Mouse (Mus musculus) hindbrain, embryonic 14.5 days (tissue): ENCODE data around the gene Ddah1. TPM values are rescaled to one million over a fixed set of nuclear protein-coding genes. Genes with fewer than 3 reads are reported as not detected.

Experiments used
- ATAC-seq: fragments of 200-750 bp; cut with Nextera tagmentation; 2 replicates; pipeline ENCODE4 v1.8.0; 2017; ENCODE audit warnings: moderate number of reproducible peaks, mild to moderate bottlenecking, moderate TSS enrichment, moderate library complexity; ENCODE audit not compliant: low FRiP score
- DNase-seq: peaks from one replicate; pipeline ENCODE4 v3.0.0-alpha.2; 2015; ENCODE audit warnings: low spot score
- H3K27ac ChIP-seq: fragments of 300-500 bp; sonication (generic); 2 replicates; pipeline ENCODE4 v1.5.1; 2014; ENCODE audit warnings: mild to moderate bottlenecking, moderate library complexity
- H3K27me3 ChIP-seq: fragments of 300-500 bp; sonication (generic); 2 replicates; pipeline ENCODE4 v1.6.1; 2014; ENCODE audit warnings: mild to moderate bottlenecking, low read length, mixed read lengths; ENCODE audit not compliant: control insufficient read depth, insufficient read depth
- H3K36me3 ChIP-seq: fragments of 300-500 bp; sonication (generic); replicated peaks from 2 replicates; pipeline ENCODE4 v1.6.1; 2014; ENCODE audit not compliant: control insufficient read depth, insufficient read depth
- H3K4me1 ChIP-seq: fragments of 300-500 bp; sonication (generic); replicated peaks from 2 replicates; pipeline ENCODE4 v1.6.1; 2014; ENCODE audit warnings: antibody characterized with exemption, low read length, mixed read lengths; ENCODE audit not compliant: control insufficient read depth, insufficient read depth
- H3K4me2 ChIP-seq: fragments of 300-500 bp; sonication (generic); replicated peaks from 2 replicates; pipeline ENCODE4 v1.6.1; 2014; ENCODE audit warnings: mild to moderate bottlenecking, moderate library complexity
- H3K4me3 ChIP-seq: fragments of 300-500 bp; sonication (generic); replicated peaks from 2 replicates; pipeline ENCODE4 v1.5.1; 2014; ENCODE audit warnings: mild to moderate bottlenecking, low read length
- H3K9ac ChIP-seq: fragments of 300-500 bp; sonication (generic); 2 replicates; pipeline ENCODE4 v1.6.1; 2014
- H3K9me3 ChIP-seq: fragments of 300-500 bp; sonication (generic); 2 replicates; pipeline ENCODE4 v1.6.1; 2016; ENCODE audit warnings: low read length; ENCODE audit not compliant: control insufficient read depth
- WGBS: fragments of 180-500 bp; shearing (Covaris S2); extraction: QIAGEN DNeasy Blood & Tissue Kit; methylation state at CpG from one replicate; pipeline ENCODE4 v1.1.7; 2014; 5-methylcytosine and 5-hydroxymethylcytosine counted together
- polyA plus RNA-seq: library from polyadenylated mRNA; unstranded; fragments of >200 nt; fragmentation: Nextera tagmentation; extraction: Ambion mirVana; gene quantifications from 2 replicates; pipeline ENCODE4 v1.2.1, GENCODE M21; 2014

The Ddah1 gene
- polyA plus RNA-seq, 1 experiment from 2014 or later: 102 TPM

DNA sequence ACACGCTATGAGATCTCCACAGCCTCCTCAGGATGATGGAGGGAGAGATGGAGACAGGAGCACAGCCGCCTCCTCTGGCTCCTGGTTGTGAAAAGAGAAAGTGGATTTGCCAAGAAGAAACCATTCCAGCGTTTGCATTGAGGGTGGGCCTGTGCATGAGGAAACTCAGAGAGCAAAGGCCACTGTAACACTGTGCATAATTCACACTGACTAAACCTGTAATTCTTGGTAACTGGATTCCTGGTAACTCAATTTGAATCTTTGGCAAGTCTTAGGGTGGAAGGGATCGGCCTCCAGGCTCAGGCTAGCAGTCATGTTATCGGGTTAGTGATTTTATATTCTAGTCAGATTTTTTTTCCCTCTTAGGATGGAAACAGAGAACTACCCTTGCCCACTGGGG, 17.4 kb downstream of the Ddah1 start:
- H3K4me1 ChIP-seq: no peaks in the 10 kb centered on the region
- no peak overlapping the region for H3K4me3 ChIP-seq
- H3K36me3 ChIP-seq: no peaks in the 10 kb centered on the region
- H3K27ac ChIP-seq: no peak overlapping the region
- no peak overlapping the region for H3K9ac ChIP-seq
- ATAC-seq: no peak
- H3K9me3 ChIP-seq: no peaks in the 10 kb centered on the region
- H3K4me2 ChIP-seq: no peak overlapping the region
- no peaks in the 10 kb centered on the region for H3K27me3 ChIP-seq
- WGBS: 80% methylated on average over 5 of the region's 5 CpGs
- no peak for DNase-seq

GRCm38 (mm10) chr3:145777006-145777405, 18.5 kb downstream of the Ddah1 start:
- no peaks in the 10 kb centered on the region for H3K4me1 ChIP-seq
- no peaks in the 10 kb centered on the region for H3K36me3 ChIP-seq
- ATAC-seq: no peak
- no peak overlapping the region for H3K4me2 ChIP-seq
- no peak overlapping the region for H3K4me3 ChIP-seq
- H3K9ac ChIP-seq: no peak overlapping the region
- H3K9me3 ChIP-seq: no peaks in the 10 kb centered on the region
- H3K27me3 ChIP-seq: no peaks in the 10 kb centered on the region
- no peak for DNase-seq
- no peak overlapping the region for H3K27ac ChIP-seq
- WGBS: 90% methylated on average over 15 of the region's 15 CpGs

GRCm38 (mm10) chr3:145778406-145778922, 20.0 kb downstream of the Ddah1 start:
- Histone ChIP-seq H3K9me3 (no peaks in the 10 kb centered on the region), H3K9ac (no peak overlapping the region), H3K36me3 (no peaks in the 10 kb centered on the region), H3K4me1 (no peaks in the 10 kb centered on the region), H3K4me2 (no peak overlapping the region), H3K27ac (no peak overlapping the region), H3K27me3 (no peaks in the 10 kb centered on the region), H3K4me3 (no peak overlapping the region)
- WGBS: 79% methylated on average over 6 of the region's 6 CpGs
- ATAC-seq (peak; percentile 49; the same call in 1 of the 2 replicates), DNase-seq (no peak)

- no peaks in the 10 kb centered on the region for H3K4me1 ChIP-seq
- H3K9me3 ChIP-seq: no peaks in the 10 kb centered on the region
- H3K36me3 ChIP-seq: no peaks in the 10 kb centered on the region
- no peak for DNase-seq
- 70% methylated on average over 5 of the region's 5 CpGs for WGBS
- no peak for ATAC-seq
- no peak overlapping the region for H3K27ac ChIP-seq
- no peaks in the 10 kb centered on the region for H3K27me3 ChIP-seq
- no peak overlapping the region for H3K4me3 ChIP-seq
- H3K9ac ChIP-seq: no peak overlapping the region
- no peak overlapping the region for H3K4me2 ChIP-seq
Observed at GRCm38 (mm10) chr3:145779279-145779973, 21.0 kb downstream of the Ddah1 start.

DNA sequence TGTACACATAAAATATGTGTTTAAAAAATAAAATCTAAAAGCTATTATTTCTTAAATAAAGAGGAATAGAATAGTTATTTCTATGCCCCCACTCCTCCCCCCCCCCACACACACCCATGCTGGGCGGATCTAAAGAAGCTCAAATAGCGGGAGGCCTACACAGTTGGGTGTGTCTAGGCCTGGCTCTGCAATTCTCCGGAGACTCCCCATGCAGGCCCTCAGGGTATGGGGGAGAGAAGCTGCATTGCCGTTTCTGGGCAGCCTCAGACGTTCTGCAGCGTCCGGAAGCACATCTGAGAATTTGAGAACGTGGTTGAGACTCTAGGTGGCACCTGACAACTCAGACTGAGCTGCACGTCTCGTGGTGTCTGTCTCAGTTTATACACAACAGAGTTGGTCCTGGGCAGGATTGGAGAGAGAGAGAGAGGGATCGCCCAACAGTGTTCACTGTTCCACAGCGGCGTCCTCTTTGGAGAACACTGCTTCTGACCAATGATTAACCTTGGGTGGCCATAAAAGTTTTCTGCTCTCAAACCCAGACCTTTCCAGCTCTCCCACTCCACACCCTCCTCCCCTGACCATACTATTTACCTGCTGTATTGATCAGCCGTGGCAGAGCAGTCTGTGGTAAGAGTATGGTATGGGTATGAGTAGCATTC, 22.4 kb downstream of the Ddah1 start:
- H3K4me1 ChIP-seq: no peaks in the 10 kb centered on the region
- no peak overlapping the region for H3K4me3 ChIP-seq
- no peaks in the 10 kb centered on the region for H3K9me3 ChIP-seq
- ATAC-seq (no peak), DNase-seq (no peak)
- WGBS: 66% methylated on average over 14 of the region's 14 CpGs
- H3K27ac ChIP-seq: no peak overlapping the region
- no peak overlapping the region for H3K9ac ChIP-seq
- H3K27me3 ChIP-seq: no peaks in the 10 kb centered on the region
- no peaks in the 10 kb centered on the region for H3K36me3 ChIP-seq
- no peak overlapping the region for H3K4me2 ChIP-seq

DNA sequence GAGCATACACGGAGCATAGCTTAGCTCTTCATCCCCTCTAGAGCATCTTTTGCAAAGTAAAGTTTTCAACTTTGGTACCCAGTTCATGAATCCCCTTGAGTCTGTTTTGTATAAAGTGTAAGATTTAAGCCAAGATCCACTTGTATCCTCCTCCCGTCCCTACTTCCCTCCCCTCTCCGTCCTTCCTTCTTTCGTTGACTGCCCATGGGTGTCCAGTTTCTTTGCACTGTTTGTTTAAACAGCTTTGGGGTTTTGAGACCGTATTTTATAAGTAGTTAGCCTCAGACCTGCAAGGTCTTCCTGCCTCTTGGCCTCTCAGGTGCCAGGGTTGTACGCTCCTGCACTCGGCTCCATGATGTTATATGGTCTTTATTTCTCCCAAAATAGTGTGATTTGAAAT, 26.8 kb downstream of the Ddah1 start:
- H3K4me1 ChIP-seq: no peaks in the 10 kb centered on the region
- H3K9ac ChIP-seq: no peak overlapping the region
- no peaks in the 10 kb centered on the region for H3K36me3 ChIP-seq
- H3K27me3 ChIP-seq: no peaks in the 10 kb centered on the region
- no peak overlapping the region for H3K27ac ChIP-seq
- no peaks in the 10 kb centered on the region for H3K9me3 ChIP-seq
- DNase-seq (no peak), ATAC-seq (no peak)
- no peak overlapping the region for H3K4me3 ChIP-seq
- no peak overlapping the region for H3K4me2 ChIP-seq
- 83% methylated on average over 7 of the region's 7 CpGs for WGBS

DNA sequence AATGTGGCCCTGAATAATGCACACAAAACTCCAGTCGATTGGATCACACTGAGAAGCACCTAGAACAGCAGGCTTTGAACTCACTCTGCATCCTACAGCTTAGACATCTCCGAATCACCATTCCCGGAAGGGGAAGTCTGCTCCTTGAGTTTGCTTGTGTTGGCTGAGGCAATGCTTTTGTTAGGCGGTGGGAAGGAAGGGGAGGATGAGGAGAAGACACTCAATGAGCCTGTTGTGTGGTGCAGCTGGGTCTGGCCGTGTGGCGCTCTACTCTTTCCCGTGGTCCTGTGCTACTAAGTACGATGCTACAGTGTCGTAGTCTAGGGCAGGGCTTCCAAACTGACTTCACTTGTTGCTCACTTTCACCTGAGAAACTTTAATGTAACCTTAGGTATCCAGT, 28.8 kb downstream of the Ddah1 start:
- H3K4me2 ChIP-seq: no peak overlapping the region
- H3K9ac ChIP-seq: no peak overlapping the region
- WGBS: 87% methylated on average over 9 of the region's 9 CpGs

GRCm38 (mm10) chr3:145789114-145789513, 30.6 kb downstream of the Ddah1 start:
- no peak for DNase-seq
- Histone ChIP-seq H3K27ac (no peak overlapping the region), H3K36me3 (no peaks in the 10 kb centered on the region), H3K9ac (no peak overlapping the region), H3K4me1 (no peaks in the 10 kb centered on the region), H3K4me2 (no peak overlapping the region), H3K27me3 (no peaks in the 10 kb centered on the region), H3K4me3 (no peak overlapping the region), H3K9me3 (no peaks in the 10 kb centered on the region)
- ATAC-seq: no peak
- 93% methylated on average over 7 of the region's 7 CpGs for WGBS

More for the DNA sequence above, 28.8 kb downstream of the Ddah1 start:
- no peak overlapping the region for H3K4me3 ChIP-seq
- no peaks in the 10 kb centered on the region for H3K4me1 ChIP-seq
- no peak for ATAC-seq
- no peaks in the 10 kb centered on the region for H3K9me3 ChIP-seq
- no peak overlapping the region for H3K27ac ChIP-seq
- no peaks in the 10 kb centered on the region for H3K27me3 ChIP-seq
- DNase-seq: no peak
- no peaks in the 10 kb centered on the region for H3K36me3 ChIP-seq

- no peak for DNase-seq
- Histone ChIP-seq H3K36me3 (no peaks in the 10 kb centered on the region), H3K27me3 (no peaks in the 10 kb centered on the region), H3K4me2 (no peak overlapping the region), H3K9ac (no peak overlapping the region), H3K4me1 (no peaks in the 10 kb centered on the region), H3K4me3 (no peak overlapping the region), H3K9me3 (no peaks in the 10 kb centered on the region), H3K27ac (no peak overlapping the region)
- 95% methylated on average over 3 of the region's 3 CpGs for WGBS
- no peak for ATAC-seq
Observed at GRCm38 (mm10) chr3:145790233-145790632, 31.8 kb downstream of the Ddah1 start.
